Mouse (Mus musculus): ENCODE measurements around the gene Vps51. TPM values are rescaled to one million over a fixed set of nuclear protein-coding genes. Genes with fewer than 3 reads are reported as not detected.

Gene Vps51
- polyA plus RNA-seq, 1 experiment, result 4.9 TPM

DNA sequence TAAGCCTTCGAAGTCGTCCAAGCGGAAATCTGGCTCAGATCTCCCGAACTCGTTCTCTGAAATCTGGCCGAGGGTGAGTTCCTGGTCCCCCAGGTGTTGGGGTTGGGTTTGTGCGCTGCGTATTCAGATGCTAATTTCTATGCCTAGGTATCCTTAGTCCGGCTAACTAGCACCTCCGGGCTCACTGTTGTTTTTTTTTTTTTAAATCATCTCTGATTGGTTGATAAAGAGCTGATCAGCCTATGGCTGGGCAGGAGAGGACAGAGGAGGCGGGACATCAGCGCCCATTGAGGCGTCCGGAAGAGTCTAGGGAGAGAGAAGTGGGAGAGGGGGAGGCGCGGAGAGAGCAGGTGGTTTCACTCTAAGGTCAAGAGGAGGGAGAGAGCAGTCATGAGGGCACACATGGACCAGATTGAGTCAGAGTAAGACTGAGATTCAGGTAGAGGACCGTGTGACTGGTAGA, 8.4 kb upstream of the Vps51 start:
- no peaks in the 10 kb centered on the region for H3K27me3 ChIP-seq (ENCODE audit: control insufficient read depth)
- H3K4me3 ChIP-seq (replicated peaks), result peak overlapping the region; percentile 76
- TF ChIP-seq TAL1 (IDR thresholded peaks at IDR 0.05; ENCODE audit: low read length) (no peak), GATA1 (IDR thresholded peaks at IDR 0.05; ENCODE audit: low read length) (no peak)
- peaks cover 82% of the 10 kb centered on the region for H3K36me3 ChIP-seq (ENCODE audit: control insufficient read depth)
- H3K4me1 ChIP-seq (ENCODE audit: control insufficient read depth), result peaks cover 55% of the 10 kb centered on the region
- no peaks in the 10 kb centered on the region for H3K9me3 ChIP-seq (ENCODE audit: control insufficient read depth, low read length)

DNA sequence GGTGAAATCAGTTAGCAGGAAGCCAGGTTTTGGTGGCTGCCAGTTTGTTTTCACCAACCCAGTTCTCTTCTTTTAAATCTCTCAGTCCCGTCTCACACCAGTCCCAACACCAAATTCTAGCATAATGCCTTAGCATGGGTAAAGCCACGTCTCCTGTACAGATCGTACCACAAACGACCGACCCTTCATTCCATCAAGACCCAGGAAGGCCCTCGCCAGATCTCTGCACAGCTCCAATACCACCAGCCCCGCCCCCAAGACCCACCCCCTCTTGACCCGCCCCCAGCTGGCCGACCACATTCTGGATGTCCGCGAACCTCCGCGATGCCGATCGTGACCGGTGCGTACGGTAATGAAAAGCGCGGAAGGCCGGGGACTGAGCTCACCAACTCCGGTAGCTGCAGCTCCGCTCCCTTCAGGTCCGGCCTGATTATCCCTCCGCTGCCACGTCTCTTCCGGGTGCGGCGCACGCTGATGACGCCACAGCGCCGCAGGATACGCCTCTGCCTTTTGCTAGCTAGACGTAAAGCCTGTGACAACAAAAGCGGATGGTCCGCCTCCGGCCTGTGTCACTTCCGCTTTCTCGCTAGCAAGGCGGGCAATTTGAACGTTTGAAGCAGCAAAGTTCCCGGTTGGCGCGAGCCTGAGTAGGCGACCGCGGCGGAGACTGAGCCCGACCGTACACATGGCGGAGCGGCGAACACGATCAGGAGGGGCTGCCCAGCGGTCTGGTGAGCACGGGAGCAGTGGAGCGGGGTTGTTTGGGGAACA, 7.6 kb upstream of the Vps51 start, which contains the start of the genes Zfpl1 and Cdca5:
TSS of gene Zfpl1 (minus strand) at position 479 of the 771 bp plus-strand sequence.
TSS of gene Cdca5 (plus strand) at position 506 of the 771 bp plus-strand sequence.
- TF ChIP-seq TAL1 (IDR thresholded peaks at IDR 0.05; ENCODE audit: low read length), result no peak
- TF ChIP-seq GATA1 (IDR thresholded peaks at IDR 0.05; ENCODE audit: low read length), result no peak
- Histone ChIP-seq H3K4me1 (ENCODE audit: control insufficient read depth) (peaks cover 48% of the 10 kb centered on the region), H3K4me3 (replicated peaks) (peak within 1 kb of the TSS; percentile 76), H3K27me3 (ENCODE audit: control insufficient read depth) (no peaks in the 10 kb centered on the region), H3K36me3 (ENCODE audit: control insufficient read depth) (peaks cover 82% of the 10 kb centered on the region), H3K9me3 (ENCODE audit: control insufficient read depth, low read length) (no peaks in the 10 kb centered on the region)

DNA sequence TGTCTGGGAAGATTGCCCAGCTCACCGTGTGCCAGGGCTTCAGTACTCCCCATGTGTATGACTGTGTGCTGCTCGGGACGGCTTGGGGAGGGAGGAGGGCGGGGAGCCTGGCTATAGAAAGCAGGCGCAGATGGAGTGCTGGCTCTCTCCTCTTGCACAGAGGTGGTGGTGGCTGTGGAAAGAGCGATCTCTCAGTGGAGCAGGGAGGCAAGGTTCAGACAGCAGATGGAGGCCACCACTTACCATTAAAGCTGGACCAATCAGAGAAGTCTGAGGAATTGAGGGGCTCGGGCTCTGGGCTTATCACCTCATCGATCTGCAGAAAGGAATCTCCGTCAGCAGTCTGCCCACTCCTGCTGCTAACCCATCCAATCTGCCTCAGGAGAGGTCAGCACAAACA, 5.1 kb upstream of the Vps51 start, which contains the start of gene Gm28374:
TSS of gene Gm28374 (minus strand) at position 101 of the 400 bp plus-strand sequence.
- Histone ChIP-seq H3K4me1 (ENCODE audit: control insufficient read depth) (peaks cover 39% of the 10 kb centered on the region), H3K4me3 (replicated peaks) (no peak within 1 kb of the TSS), H3K9me3 (ENCODE audit: control insufficient read depth, low read length) (no peaks in the 10 kb centered on the region), H3K36me3 (ENCODE audit: control insufficient read depth) (peaks cover 57% of the 10 kb centered on the region), H3K27me3 (ENCODE audit: control insufficient read depth) (no peaks in the 10 kb centered on the region)
- TF ChIP-seq TAL1 (IDR thresholded peaks at IDR 0.05; ENCODE audit: low read length), result no peak
- no peak for TF ChIP-seq GATA1 (IDR thresholded peaks at IDR 0.05; ENCODE audit: low read length)

DNA sequence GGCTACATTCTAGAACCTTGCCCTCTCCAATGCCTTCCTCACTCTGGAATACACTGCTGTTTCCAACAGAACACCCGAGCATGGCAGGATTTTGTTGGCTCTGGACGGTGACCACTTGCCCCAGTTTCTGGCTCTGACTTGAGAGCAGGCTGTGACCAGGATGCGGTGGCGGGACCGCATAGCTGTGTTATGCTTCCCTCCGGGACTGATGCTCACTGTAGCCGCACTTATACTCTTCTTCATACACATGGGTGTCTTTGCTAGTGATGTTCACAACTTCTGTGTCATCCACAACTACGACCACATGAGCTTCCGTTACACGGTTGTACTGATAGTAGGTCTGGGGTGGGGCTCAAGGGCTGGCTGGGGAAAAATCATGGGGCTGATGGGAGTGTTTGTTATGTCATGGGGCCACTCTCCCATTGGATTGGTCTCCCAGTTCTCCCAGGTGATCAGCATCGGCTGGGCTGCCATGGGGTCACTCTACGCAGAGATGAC, 3.0 kb upstream of the Vps51 start, which contains the start of gene Tmem262:
TSS of gene Tmem262 (plus strand) at position 51 of the 498 bp plus-strand sequence.
- Histone ChIP-seq H3K27me3 (ENCODE audit: control insufficient read depth) (no peaks in the 10 kb centered on the region), H3K36me3 (ENCODE audit: control insufficient read depth) (peaks cover 46% of the 10 kb centered on the region), H3K4me1 (ENCODE audit: control insufficient read depth) (peaks cover 40% of the 10 kb centered on the region), H3K4me3 (replicated peaks) (no peak within 1 kb of the TSS), H3K9me3 (ENCODE audit: control insufficient read depth, low read length) (no peaks in the 10 kb centered on the region)
- TF ChIP-seq TAL1 (IDR thresholded peaks at IDR 0.05; ENCODE audit: low read length) (no peak), GATA1 (IDR thresholded peaks at IDR 0.05; ENCODE audit: low read length) (no peak)

DNA sequence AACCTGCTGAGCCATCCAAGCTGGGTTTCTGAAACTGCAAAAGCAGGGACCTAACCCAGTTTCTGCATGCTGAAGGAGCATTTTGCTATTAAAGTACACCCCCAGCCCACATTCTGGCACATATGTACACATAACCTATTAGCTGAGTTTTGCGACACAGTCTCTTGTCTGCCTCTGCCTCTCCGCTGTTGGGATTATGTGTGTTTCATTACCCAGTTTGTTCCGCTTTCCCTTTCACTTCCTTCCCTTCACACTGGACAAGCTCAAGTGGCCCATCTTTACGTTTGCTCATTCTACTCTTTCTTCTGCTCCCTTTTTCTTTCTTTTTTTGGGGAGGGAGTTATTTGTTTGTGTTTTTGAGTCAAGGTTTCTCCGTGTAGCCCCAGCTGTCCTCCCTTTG, 3.1 kb downstream of the Vps51 start:
- H3K4me1 ChIP-seq (ENCODE audit: control insufficient read depth), result peaks cover 36% of the 10 kb centered on the region
- no peaks in the 10 kb centered on the region for H3K9me3 ChIP-seq (ENCODE audit: control insufficient read depth, low read length)
- TF ChIP-seq GATA1 (IDR thresholded peaks at IDR 0.05; ENCODE audit: low read length), result no peak
- no peak for TF ChIP-seq TAL1 (IDR thresholded peaks at IDR 0.05; ENCODE audit: low read length)
- H3K27me3 ChIP-seq (ENCODE audit: control insufficient read depth), result no peaks in the 10 kb centered on the region
- H3K36me3 ChIP-seq (ENCODE audit: control insufficient read depth), result peaks cover 55% of the 10 kb centered on the region
- no peak overlapping the region for H3K4me3 ChIP-seq (replicated peaks)

DNA sequence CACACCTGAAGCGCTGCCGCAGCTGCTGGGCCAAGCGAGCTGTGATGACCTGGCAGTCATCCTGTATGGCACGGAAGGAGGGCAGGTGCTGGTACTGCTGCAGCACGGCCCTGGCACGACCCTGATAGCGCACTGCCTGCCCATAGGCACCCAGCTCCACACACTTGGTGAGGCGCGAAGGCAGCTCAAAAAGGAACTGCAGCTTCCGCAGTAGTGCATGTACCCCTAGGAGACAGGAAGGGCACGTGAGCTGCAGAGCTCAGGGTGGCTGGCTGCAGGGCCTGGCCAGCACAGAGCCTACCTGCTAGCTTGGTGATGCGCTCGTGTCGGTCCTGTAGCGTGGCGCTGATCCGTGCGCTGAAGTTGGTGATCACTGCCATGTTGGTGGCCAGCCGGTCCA, 5.8 kb downstream of the Vps51 start:
- no peaks in the 10 kb centered on the region for H3K27me3 ChIP-seq (ENCODE audit: control insufficient read depth)
- no peaks in the 10 kb centered on the region for H3K9me3 ChIP-seq (ENCODE audit: control insufficient read depth, low read length)
- no peak overlapping the region for H3K4me3 ChIP-seq (replicated peaks)
- peaks cover 64% of the 10 kb centered on the region for H3K36me3 ChIP-seq (ENCODE audit: control insufficient read depth)
- peaks cover 45% of the 10 kb centered on the region for H3K4me1 ChIP-seq (ENCODE audit: control insufficient read depth)
- TF ChIP-seq TAL1 (IDR thresholded peaks at IDR 0.05; ENCODE audit: low read length) (no peak), GATA1 (IDR thresholded peaks at IDR 0.05; ENCODE audit: low read length) (no peak)

GRCm38 (mm10) chr19:6070571-6071250, 6.3 kb downstream of the Vps51 start:
- Histone ChIP-seq H3K36me3 (ENCODE audit: control insufficient read depth) (peaks cover 63% of the 10 kb centered on the region), H3K4me1 (ENCODE audit: control insufficient read depth) (peaks cover 41% of the 10 kb centered on the region), H3K4me3 (replicated peaks) (no peak overlapping the region), H3K9me3 (ENCODE audit: control insufficient read depth, low read length) (no peaks in the 10 kb centered on the region), H3K27me3 (ENCODE audit: control insufficient read depth) (no peaks in the 10 kb centered on the region)
- TF ChIP-seq TAL1 (IDR thresholded peaks at IDR 0.05; ENCODE audit: low read length) (no peak), GATA1 (IDR thresholded peaks at IDR 0.05; ENCODE audit: low read length) (no peak)

DNA sequence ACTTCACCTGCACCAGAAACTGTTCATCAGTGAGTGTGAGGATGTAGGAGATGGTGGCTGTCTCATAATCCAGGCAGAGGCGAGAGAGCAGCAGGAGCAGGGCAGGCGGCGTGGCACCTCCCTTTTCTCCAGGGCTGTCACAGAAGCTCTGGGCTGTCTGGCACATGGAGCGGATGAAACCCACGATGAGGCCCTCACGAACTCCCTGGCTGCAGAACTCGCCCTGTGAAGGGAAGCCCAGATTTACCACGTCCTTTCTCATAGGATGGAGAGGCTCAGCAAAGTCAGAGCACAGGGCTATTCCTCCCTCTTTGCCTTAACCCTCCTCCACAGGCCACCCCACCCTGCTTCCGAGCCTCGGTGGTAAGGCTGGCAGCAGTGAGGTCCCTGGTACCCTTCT, 7.2 kb downstream of the Vps51 start:
- TF ChIP-seq TAL1 (IDR thresholded peaks at IDR 0.05; ENCODE audit: low read length) (no peak), GATA1 (IDR thresholded peaks at IDR 0.05; ENCODE audit: low read length) (no peak)
- Histone ChIP-seq H3K27me3 (ENCODE audit: control insufficient read depth) (no peaks in the 10 kb centered on the region), H3K4me1 (ENCODE audit: control insufficient read depth) (peaks cover 36% of the 10 kb centered on the region), H3K9me3 (ENCODE audit: control insufficient read depth, low read length) (no peaks in the 10 kb centered on the region), H3K36me3 (ENCODE audit: control insufficient read depth) (peaks cover 59% of the 10 kb centered on the region), H3K4me3 (replicated peaks) (no peak overlapping the region)

- H3K9me3 ChIP-seq (ENCODE audit: control insufficient read depth, low read length), result no peaks in the 10 kb centered on the region
- H3K4me3 ChIP-seq (replicated peaks), result no peak overlapping the region
- H3K36me3 ChIP-seq (ENCODE audit: control insufficient read depth), result peaks cover 54% of the 10 kb centered on the region
- peaks cover 36% of the 10 kb centered on the region for H3K4me1 ChIP-seq (ENCODE audit: control insufficient read depth)
- TF ChIP-seq GATA1 (IDR thresholded peaks at IDR 0.05; ENCODE audit: low read length) (no peak), TAL1 (IDR thresholded peaks at IDR 0.05; ENCODE audit: low read length) (no peak)
- H3K27me3 ChIP-seq (ENCODE audit: control insufficient read depth), result no peaks in the 10 kb centered on the region
Observed at GRCm38 (mm10) chr19:6068951-6069350, 8.1 kb downstream of the Vps51 start.

All from erythroblast, embryonic 14.5 days (primary cell).